Mouse (Mus musculus): ENCODE measurements around the gene Riok1.

DNA sequence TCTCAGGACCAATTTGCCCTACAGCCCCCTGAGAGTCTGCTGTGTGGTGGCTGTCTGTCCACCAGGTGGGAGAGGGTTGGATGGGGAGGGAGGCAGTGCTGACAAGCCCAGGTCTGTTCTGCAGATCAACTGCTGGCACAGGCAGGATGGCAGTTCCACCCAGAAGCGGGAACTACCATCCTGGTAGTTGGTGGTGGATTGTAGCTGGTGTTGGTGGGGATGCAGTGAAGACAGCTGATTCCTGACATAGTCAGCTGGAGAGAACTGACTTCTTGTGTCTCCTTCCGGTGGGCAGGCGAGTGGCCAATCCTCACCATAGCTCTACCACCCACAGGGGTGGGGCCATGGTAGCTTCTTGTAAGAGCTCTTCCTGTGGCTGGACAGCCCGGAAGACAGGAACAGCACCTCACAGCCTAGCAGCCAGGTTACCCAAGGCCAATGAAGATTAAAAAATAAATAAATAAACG lies 26.3 kb upstream of the Riok1 start:
- TF ChIP-seq POLR2A (IDR thresholded peaks at IDR 0.05; ENCODE audit: extremely low read depth, insufficient read depth, low read length) (no peak), CTCF (IDR thresholded peaks at IDR 0.05; ENCODE audit: low read depth, low read length) (no peak)

Data from liver, adult 2 months (tissue).